Mouse (Mus musculus): Measurements from ENCODE around the gene Daxx.

The Daxx gene

DNA sequence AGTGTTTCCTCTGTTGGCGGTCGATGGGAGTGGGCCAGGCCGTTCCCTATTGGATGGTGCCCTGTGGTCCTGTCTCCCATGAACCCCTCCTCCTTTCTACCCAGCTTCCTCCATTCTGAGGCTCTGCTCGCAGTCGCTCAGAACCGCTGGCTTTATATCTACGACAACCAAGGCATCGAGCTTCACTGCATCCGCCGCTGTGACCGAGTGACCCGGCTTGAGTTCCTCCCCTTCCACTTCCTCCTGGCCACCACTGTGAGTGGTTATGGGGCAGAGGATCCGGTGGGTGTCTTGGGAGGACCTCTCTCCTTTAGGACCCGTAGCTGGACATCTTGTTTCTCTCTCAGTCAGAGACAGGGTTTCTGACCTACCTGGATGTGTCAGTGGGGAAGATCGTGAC lies 34.2 kb downstream of the Daxx start:
- no peak for DNase-seq (ENCODE audit: low spot score)

- peak; percentile 20 for DNase-seq (ENCODE audit: low spot score)
Measured at GRCm38 (mm10) chr17:33947430-33948089, 38.3 kb downstream of the Daxx start.

DNA sequence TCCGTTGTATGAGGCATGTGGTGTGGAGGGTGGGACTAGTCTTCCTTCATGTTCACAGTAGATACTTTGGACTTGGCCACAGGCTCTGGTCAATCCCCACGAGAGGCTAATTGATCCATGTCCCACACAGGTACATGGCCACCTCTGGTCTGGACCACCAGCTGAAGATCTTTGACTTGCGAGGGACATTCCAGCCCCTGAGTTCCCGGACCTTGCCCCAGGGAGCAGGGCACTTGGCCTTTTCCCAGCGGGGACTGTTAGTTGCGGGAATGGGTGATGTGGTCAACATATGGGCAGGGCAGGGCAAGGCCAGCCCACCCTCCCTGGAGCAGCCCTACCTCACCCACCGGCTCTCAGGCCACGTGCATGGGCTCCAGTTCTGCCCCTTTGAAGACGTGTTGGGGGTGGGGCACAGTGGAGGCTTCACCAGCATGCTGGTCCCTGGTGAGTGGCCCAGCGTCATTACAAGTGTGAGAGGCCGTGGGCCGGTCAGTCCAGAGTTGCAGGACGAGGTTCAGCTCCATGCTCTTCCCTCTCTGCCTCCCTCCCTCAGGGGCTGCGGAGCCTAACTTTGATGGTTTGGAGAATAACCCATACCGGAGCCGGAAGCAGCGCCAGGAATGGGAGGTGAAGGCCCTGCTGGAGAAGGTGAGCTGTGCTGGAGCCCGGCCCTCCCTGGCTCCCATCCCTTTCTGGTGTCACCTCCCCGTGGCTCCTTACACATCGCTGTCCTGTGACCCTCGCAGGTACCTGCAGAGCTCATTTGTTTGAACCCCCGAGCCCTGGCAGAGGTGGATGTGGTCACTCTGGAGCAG lies 39.1 kb downstream of the Daxx start:
- no peak for DNase-seq (ENCODE audit: low spot score)

DNA sequence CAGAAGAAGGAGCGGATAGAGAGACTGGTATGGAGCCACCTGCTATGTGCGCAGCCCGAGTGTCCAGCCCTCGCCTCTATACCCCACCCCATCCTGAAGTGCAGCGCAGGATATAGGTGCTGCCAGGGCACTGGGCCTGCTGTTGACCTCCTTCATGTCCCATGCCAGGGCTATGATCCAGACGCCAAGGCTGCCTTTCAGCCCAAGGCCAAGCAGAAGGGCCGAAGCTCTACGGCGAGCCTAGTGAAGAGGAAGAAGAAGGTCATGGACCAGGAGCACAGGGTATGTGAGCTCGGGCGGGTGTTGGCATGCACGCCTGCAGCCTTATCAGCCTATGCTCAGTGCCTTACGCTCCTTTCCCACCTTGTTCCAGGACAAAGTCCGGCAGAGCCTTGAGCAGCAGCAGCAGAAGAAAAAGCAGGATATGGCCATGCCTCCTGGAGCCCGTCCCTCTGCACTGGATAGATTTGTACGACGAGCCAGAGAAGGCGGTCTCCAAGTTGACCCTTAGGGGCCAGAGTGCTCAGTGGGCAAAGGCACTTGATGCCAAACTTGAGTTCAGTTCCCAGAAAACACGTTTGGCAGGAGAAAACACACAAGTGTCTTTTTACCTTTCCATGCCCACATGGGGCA lies 39.8 kb downstream of the Daxx start:
- DNase-seq (ENCODE audit: low spot score), result peak; percentile 12

GRCm38 (mm10) chr17:33950131-33950625 lies 41.0 kb downstream of the Daxx start:
- DNase-seq (ENCODE audit: low spot score), result no peak

DNA sequence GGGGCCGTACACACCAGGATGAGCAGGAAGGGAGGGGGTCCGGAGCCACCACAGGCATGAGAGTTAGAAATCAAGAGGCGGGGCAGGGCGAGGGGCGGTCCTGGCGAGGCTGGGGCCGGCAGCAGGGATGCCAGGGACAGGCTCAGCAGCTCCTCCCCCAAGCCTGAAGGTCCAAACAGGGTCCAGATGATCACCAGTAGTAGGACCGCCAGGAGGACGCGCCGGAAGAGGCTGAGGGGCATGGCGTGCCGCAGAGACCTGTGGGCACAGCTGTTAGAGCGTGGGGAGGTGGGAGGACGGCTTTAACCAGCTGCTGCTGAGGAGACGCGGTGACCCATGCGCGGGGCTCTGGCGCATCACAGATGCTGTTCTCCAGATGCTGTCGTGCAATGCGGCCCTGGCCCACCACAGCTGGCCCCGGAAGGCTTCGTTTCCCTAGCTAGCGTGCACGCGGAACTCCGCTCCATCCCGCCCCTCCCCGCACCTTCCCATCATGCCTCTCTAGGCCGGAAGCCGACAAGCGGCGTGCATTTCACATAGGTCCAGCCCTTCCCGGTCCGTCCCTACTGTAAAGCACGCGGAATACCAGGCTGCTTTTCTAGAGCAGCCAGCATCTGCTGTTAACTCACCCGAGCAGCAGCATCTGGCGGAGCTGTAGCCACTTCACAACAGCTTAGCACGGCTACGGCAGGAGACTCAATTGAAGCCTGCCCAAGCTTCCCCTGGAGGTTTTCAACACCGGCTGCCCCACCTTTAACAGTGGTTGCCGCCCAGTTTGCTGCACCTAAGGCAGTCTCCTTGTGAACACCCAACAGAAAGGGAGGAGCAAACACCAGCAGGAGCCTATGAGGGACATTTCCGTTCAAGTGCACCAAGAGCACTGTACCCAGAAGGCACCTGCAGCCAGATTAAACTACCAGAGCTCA lies 42.1 kb downstream of the Daxx start, which contains the start of gene B3galt4:
TSS of gene B3galt4 (minus strand) at position 468 of the 926 bp plus-strand sequence.
- DNase-seq (ENCODE audit: low spot score), result peak; percentile 77

GRCm38 (mm10) chr17:33952015-33952414 lies 42.8 kb downstream of the Daxx start:
- peak; percentile 8 for DNase-seq (ENCODE audit: low spot score)

DNA sequence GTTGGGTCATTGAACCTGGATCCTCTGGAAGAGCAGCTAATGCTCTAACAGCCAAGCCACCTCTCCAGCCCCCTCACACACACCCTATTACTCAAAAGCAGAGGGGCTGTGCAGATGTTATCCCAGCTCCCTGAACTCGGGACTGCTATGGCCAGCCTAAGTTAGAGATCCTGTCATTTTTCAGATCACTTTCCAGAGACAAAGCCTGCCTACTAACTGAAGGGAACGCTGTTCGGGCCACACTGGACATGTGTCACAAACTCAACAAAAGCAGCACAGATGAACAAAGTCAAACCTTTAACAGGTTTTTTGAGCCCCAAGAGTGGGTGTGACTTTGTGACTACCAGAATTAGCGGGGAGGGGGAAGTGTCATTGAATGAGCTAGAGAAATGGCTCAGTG lies 43.7 kb downstream of the Daxx start:
- DNase-seq (ENCODE audit: low spot score), result no peak

- peak; percentile 3 for DNase-seq (ENCODE audit: low spot score)
Measured at GRCm38 (mm10) chr17:33953310-33953709, 44.1 kb downstream of the Daxx start.

GRCm38 (mm10) chr17:33953961-33954565 lies 44.8 kb downstream of the Daxx start:
- DNase-seq (ENCODE audit: low spot score), result peak; percentile 3

GRCm38 (mm10) chr17:33954646-33955554 lies 45.7 kb downstream of the Daxx start:
- peak; percentile 10 for DNase-seq (ENCODE audit: low spot score)

- DNase-seq (ENCODE audit: low spot score), result peak; percentile 98
Measured at GRCm38 (mm10) chr17:33955555-33956214, 46.5 kb downstream of the Daxx start, which contains the start of the genes Vps52 and Rps18. Gene Vps52 (plus strand): TSS chr17:33955812. Gene Rps18 (minus strand): TSS chr17:33956001.

DNA sequence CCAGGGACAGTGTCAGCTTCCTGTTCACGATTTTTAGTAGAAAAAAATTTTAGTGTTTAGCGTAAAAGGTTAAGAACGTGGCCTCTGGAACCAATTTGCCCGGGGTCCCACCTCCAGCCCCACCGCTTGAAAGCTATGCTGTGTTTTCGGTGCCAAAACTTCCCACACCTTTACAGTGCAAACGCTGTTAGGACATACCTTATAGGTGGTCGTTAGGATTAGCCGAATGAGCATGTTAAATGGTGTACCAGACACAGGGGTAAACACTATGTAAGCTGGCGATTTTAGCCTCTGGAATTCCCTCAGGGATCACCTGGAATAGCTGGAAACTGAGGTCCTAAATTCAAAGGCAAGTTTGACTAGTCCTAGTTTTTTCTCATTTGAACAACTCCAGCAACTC lies 47.1 kb downstream of the Daxx start:
- peak; percentile 12 for DNase-seq (ENCODE audit: low spot score)

- no peak for DNase-seq (ENCODE audit: low spot score)
Measured at GRCm38 (mm10) chr17:33957493-33957892, 48.3 kb downstream of the Daxx start.

GRCm38 (mm10) chr17:33958451-33958850 lies 49.2 kb downstream of the Daxx start:
- DNase-seq (ENCODE audit: low spot score), result peak; percentile 4

GRCm38 (mm10) chr17:33959135-33959534 lies 49.9 kb downstream of the Daxx start:
- peak; percentile 3 for DNase-seq (ENCODE audit: low spot score)

DNA sequence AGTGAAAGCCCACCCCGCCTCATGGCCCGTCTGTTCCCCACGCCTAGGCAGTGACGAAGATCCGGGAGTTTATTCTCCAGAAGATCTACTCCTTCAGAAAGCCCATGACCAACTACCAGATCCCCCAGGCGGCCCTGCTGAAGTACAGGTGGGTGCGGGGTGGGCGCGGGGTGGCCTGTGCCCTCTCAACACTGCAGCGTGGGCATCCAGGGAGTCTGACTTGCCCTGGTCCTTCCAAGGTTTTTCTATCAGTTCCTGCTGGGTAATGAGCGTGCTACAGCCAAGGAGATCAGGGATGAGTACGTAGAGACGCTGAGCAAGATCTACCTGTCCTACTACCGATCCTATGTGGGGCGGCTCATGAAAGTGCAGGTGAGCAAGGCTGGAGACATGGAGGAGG lies 50.7 kb downstream of the Daxx start:
- DNase-seq (ENCODE audit: low spot score), result peak; percentile 5

GRCm38 (mm10) chr17:33962876-33963275 lies 53.7 kb downstream of the Daxx start:
- peak; percentile 3 for DNase-seq (ENCODE audit: low spot score)
